15 mouse cellular contexts compared by ENCODE assay signal in genomic region chr10:44481379-44481778, GRCm38 (mm10). TPM values are rescaled to one million over a fixed set of nuclear protein-coding genes. Genes with fewer than 3 reads are reported as not detected.
A peak's percentile ranks its signal among the peaks of the same experiment; 100 is the strongest.
DNase-seq lines count a peak whose midpoint lies in the region; ATAC-seq and TF ChIP-seq lines count a peak whose summit lies in the region.
"Had no signal": no experiment of that assay in that cellular context is flagged by ENCODE, and none has a peak within 500 bp of the region (broad histone marks: within the 10 kb centered on the region; RNA-seq: fewer than 3 reads in every experiment).

No protein-coding gene starts in this region.

- H3K4me1 ChIP-seq in liver, embryonic 16.5 days (ENCODE audit: control insufficient read depth, low read depth, low read length): no peaks in the 10 kb centered on the region
- no peaks in the 10 kb centered on the region; the same call in 1 of the 2 replicates for H3K4me1 ChIP-seq in liver, postnatal 0 days (ENCODE audit: insufficient read depth)
- H3K4me1 ChIP-seq in kidney, adult 2 months (ENCODE audit: control insufficient read depth, insufficient read depth, low read length): peaks cover 6% of the 10 kb centered on the region; the same call in 1 of the 2 replicates
- H3K4me1 ChIP-seq in lung, embryonic 16.5 days (replicated peaks; ENCODE audit: control insufficient read depth, insufficient read depth, low read length): peaks cover 25% of the 10 kb centered on the region
- H3K4me1 ChIP-seq in forebrain, embryonic 12.5 days: peaks cover 5% of the 10 kb centered on the region; the same call in 1 of the 2 replicates
- H3K4me1 ChIP-seq: neural tube, embryonic 13.5 days had no signal

- no peak for DNase-seq in liver, postnatal 0 days
- DNase-seq in kidney, adult 2 months: peak; percentile 95
- no peak for DNase-seq in spleen, adult 12 weeks (ENCODE audit: low spot score)
- DNase-seq in frontal cortex, postnatal 10 days (ENCODE audit: low spot score in 2 of 2): no peak
- DNase-seq: cerebellum, postnatal 14 days; heart, adult 18-20 months; midbrain, embryonic 14.5 days; thymus, postnatal 4 days had no signal

- no peak for TF ChIP-seq POLR2A in kidney, adult 2 months (IDR thresholded peaks at IDR 0.05; ENCODE audit: low read depth, low read length)

- no peak overlapping the region for H3K9ac ChIP-seq in liver, embryonic 16.5 days (ENCODE audit: low read depth, low read length)
- no peak overlapping the region for H3K9ac ChIP-seq in liver, postnatal 0 days (replicated peaks)
- no peak overlapping the region for H3K9ac ChIP-seq in lung, embryonic 16.5 days (ENCODE audit: low read length)
- H3K9ac ChIP-seq in forebrain, embryonic 12.5 days: no peak overlapping the region
- H3K9ac ChIP-seq: embryonic facial prominence, embryonic 13.5 days; liver, embryonic 14.5 days; neural tube, embryonic 13.5 days had no signal

- TF ChIP-seq CTCF in liver, postnatal 0 days (IDR thresholded peaks at IDR 0.05; ENCODE audit: low read depth): no peak
- TF ChIP-seq CTCF in kidney, adult 2 months (conservative IDR thresholded peaks at IDR 0.05; ENCODE audit: insufficient read depth, insufficient read length, low read depth, low read length): no peak

- H3K4me3 ChIP-seq in liver, embryonic 16.5 days (ENCODE audit: low read depth, low read length): no peak overlapping the region
- H3K4me3 ChIP-seq in liver, postnatal 0 days (ENCODE audit: low read depth, low read length): no peak overlapping the region
- H3K4me3 ChIP-seq in kidney, adult 2 months (ENCODE audit: insufficient read depth, low read depth, low read length): no peak overlapping the region
- H3K4me3 ChIP-seq in lung, embryonic 16.5 days (ENCODE audit: low read length): no peak overlapping the region
- no peak overlapping the region for H3K4me3 ChIP-seq in forebrain, embryonic 12.5 days (replicated peaks)
- H3K4me3 ChIP-seq: embryonic facial prominence, embryonic 13.5 days; left cerebral cortex, adult 2 months; neural tube, embryonic 13.5 days had no signal

- H3K27ac ChIP-seq in liver, embryonic 16.5 days (ENCODE audit: low read length): no peak overlapping the region
- no peak overlapping the region for H3K27ac ChIP-seq in liver, postnatal 0 days (ENCODE audit: low read depth)
- peak overlapping the region; percentile 56 for H3K27ac ChIP-seq in kidney, adult 2 months (ENCODE audit: insufficient read depth, low read depth, low read length)
- no peak overlapping the region for H3K27ac ChIP-seq in lung, embryonic 16.5 days (ENCODE audit: low read length)
- no peak overlapping the region for H3K27ac ChIP-seq in forebrain, embryonic 12.5 days
- H3K27ac ChIP-seq: embryonic facial prominence, embryonic 13.5 days; left cerebral cortex, adult 2 months; liver, embryonic 14.5 days; neural tube, embryonic 13.5 days had no signal

- no peak overlapping the region for H3K4me2 ChIP-seq in liver, embryonic 16.5 days (ENCODE audit: low read depth, low read length)
- H3K4me2 ChIP-seq in liver, postnatal 0 days (ENCODE audit: low read depth, low read length): no peak overlapping the region
- H3K4me2 ChIP-seq in lung, embryonic 16.5 days (ENCODE audit: low read depth, low read length): no peak overlapping the region
- no peak overlapping the region for H3K4me2 ChIP-seq in forebrain, embryonic 12.5 days
- H3K4me2 ChIP-seq: embryonic facial prominence, embryonic 13.5 days; neural tube, embryonic 13.5 days had no signal

- 0 out of 2 replicates have a peak, but pooled peaks have one; percentile 39 for ATAC-seq in liver, embryonic 16.5 days (ENCODE audit: low read depth)
- ATAC-seq in liver, postnatal 0 days: no peak
- ATAC-seq in lung, embryonic 16.5 days (ENCODE audit: low read depth): peak; percentile 69
- no peak for ATAC-seq in forebrain, embryonic 12.5 days (ENCODE audit: low FRiP score)

- peaks cover 3% of the 10 kb centered on the region for H3K27me3 ChIP-seq in liver, embryonic 16.5 days (ENCODE audit: control insufficient read depth, insufficient read depth, low read depth, low read length)
- peaks cover 2% of the 10 kb centered on the region; the same call in 1 of the 2 replicates for H3K27me3 ChIP-seq in liver, postnatal 0 days (ENCODE audit: insufficient read depth, low read length)
- no peaks in the 10 kb centered on the region for H3K27me3 ChIP-seq in kidney, adult 2 months (replicated peaks; ENCODE audit: control insufficient read depth, insufficient read depth, low read length)
- peaks cover 4% of the 10 kb centered on the region; the same call in 1 of the 2 replicates for H3K27me3 ChIP-seq in lung, embryonic 16.5 days (ENCODE audit: control insufficient read depth, insufficient read depth, low read depth, low read length)
- H3K27me3 ChIP-seq in forebrain, embryonic 12.5 days: peaks cover 16% of the 10 kb centered on the region; the same call in 1 of the 2 replicates

- H3K9me3 ChIP-seq in liver, embryonic 16.5 days (replicated peaks; ENCODE audit: control insufficient read depth, low read length): no peaks in the 10 kb centered on the region
- H3K9me3 ChIP-seq in liver, postnatal 0 days (ENCODE audit: low read length): no peaks in the 10 kb centered on the region
- no peaks in the 10 kb centered on the region for H3K9me3 ChIP-seq in lung, embryonic 16.5 days (ENCODE audit: control insufficient read depth, low read length)
- H3K9me3 ChIP-seq in forebrain, embryonic 12.5 days: no peaks in the 10 kb centered on the region
- H3K9me3 ChIP-seq: embryonic facial prominence, embryonic 13.5 days; neural tube, embryonic 13.5 days had no signal

- no peaks in the 10 kb centered on the region for H3K36me3 ChIP-seq in liver, embryonic 16.5 days (ENCODE audit: control insufficient read depth, insufficient read depth)
- no peaks in the 10 kb centered on the region for H3K36me3 ChIP-seq in liver, postnatal 0 days (replicated peaks; ENCODE audit: insufficient read depth, low read length)
- H3K36me3 ChIP-seq in kidney, adult 2 months (ENCODE audit: control insufficient read depth, insufficient read depth, low read length): no peaks in the 10 kb centered on the region
- no peaks in the 10 kb centered on the region for H3K36me3 ChIP-seq in lung, embryonic 16.5 days (ENCODE audit: control insufficient read depth, insufficient read depth, low read length)
- no peaks in the 10 kb centered on the region for H3K36me3 ChIP-seq in forebrain, embryonic 12.5 days (replicated peaks)
- H3K36me3 ChIP-seq: embryonic facial prominence, embryonic 13.5 days; neural tube, embryonic 13.5 days had no signal

- WGBS in liver, embryonic 16.5 days (ENCODE audit: insufficient replicate concordance): 72% methylated on average over 5 of the region's 5 CpGs
- 61% methylated on average over 5 of the region's 5 CpGs for WGBS in liver, postnatal 0 days (ENCODE audit: insufficient replicate concordance)
- WGBS in kidney, adult 2 months: 47% methylated on average over 5 of the region's 5 CpGs
- WGBS in lung, embryonic 16.5 days: 47% methylated on average over 5 of the region's 5 CpGs
- 94% methylated on average over 5 of the region's 5 CpGs for WGBS in forebrain, embryonic 12.5 days

- TF ChIP-seq EP300 in liver, postnatal 0 days (IDR thresholded peaks at IDR 0.05; ENCODE audit: low read depth): no peak

RNA-seq across cellular contexts. Expression of gene Prdm1, which starts 46.9 kb away (rescaled TPM):
- polyA plus RNA-seq in liver, embryonic 16.5 days (2015; fragmentation: Nextera tagmentation; extraction: Ambion mirVana): 0.33 and 0.54 TPM in 2 replicates
- polyA plus RNA-seq in liver, postnatal 0 days (2015; fragmentation: Nextera tagmentation; extraction: Ambion mirVana): 0.15 and 0.20 TPM in 2 replicates
- 1.8 and 1.9 TPM in 2 replicates for polyA plus RNA-seq in kidney, adult 2 months (2012; rRNA removed)
- 2.3 and 2.5 TPM in 2 replicates for polyA plus RNA-seq in lung, embryonic 16.5 days (2015; fragmentation: Nextera tagmentation; extraction: Ambion mirVana)
- polyA plus RNA-seq in forebrain, embryonic 12.5 days (2016; fragmentation: Nextera tagmentation; extraction: Ambion mirVana): 0.86 and 1.1 TPM in 2 replicates

Comparison
In these comparisons a context has a peak if more than half of its experiments do, and no peak if none do; other contexts are left out.
1. ATAC-seq: peak in liver, embryonic 16.5 days (single experiment) and lung, embryonic 16.5 days (single experiment); none in liver, postnatal 0 days (single experiment) and forebrain, embryonic 12.5 days (single experiment).